Mouse (Mus musculus): ENCODE measurements at regions not wholly inside any gene's neighbourhood (a gene's known extent, or its start where the extent isn't known, plus 50 kb on each side); places are given as distances from the start of the nearest gene placed in this dataset.

DNA sequence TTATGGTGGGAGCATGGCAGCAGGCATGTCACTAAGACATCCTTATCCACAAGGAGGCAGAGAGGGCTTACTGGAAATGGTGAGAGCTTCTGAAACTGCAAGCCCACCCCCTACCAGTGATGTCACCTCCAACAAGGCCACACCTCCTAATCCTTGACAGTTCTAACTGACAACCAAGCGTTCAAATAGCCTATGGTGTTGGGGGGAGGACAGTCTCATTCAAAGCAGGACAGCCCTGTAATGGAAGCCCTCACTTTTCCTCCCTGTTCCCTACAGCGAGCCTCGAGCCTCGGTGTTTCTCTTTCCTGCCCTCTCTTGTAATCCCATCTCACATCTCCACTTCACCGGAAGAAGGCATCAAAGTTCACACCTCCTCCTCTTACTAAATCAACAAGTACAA lies 2290.6 kb upstream of the Gm7489 start:
- TF ChIP-seq EP300 (IDR thresholded peaks at IDR 0.05; ENCODE audit: low read depth) (no peak), CTCF (IDR thresholded peaks at IDR 0.05; ENCODE audit: low read depth) (no peak)
- DNase-seq = no peak
- no peak overlapping the region for H3K9ac ChIP-seq (replicated peaks)
- no peaks in the 10 kb centered on the region for H3K36me3 ChIP-seq (replicated peaks; ENCODE audit: insufficient read depth, low read length)
- WGBS (ENCODE audit: insufficient replicate concordance) = 53% methylated on average over 5 of the region's 5 CpGs
- no peak overlapping the region for H3K4me2 ChIP-seq (ENCODE audit: low read depth, low read length)
- no peaks in the 10 kb centered on the region for H3K4me1 ChIP-seq (ENCODE audit: insufficient read depth)
- H3K9me3 ChIP-seq (ENCODE audit: low read length) = no peaks in the 10 kb centered on the region
- no peak overlapping the region for H3K27ac ChIP-seq (ENCODE audit: low read depth)
- no peak for ATAC-seq
- no peak overlapping the region for H3K4me3 ChIP-seq (ENCODE audit: low read depth, low read length)
- H3K27me3 ChIP-seq (ENCODE audit: insufficient read depth, low read length) = no peaks in the 10 kb centered on the region

DNA sequence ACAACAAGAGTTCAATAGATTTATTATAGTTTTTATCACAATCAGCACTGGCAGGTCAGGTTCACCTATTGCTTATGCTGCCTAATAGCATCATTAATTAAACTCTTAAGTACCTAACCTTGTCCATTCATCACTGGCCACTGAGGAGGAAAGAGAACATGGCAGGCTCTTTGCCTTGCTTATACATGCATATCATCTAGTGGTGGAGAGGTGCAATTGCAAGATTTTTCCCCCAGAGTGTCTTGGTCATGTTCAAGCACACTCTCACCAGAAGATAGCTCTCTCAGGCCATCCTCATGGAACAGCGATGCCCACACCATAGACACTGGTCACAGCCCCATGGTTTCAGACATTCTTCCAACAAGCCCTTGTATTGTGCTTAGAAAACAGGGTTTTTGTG lies 2289.1 kb upstream of the Gm7489 start:
- DNase-seq = no peak
- Histone ChIP-seq H3K9ac (replicated peaks) (no peak overlapping the region), H3K4me3 (ENCODE audit: low read depth, low read length) (no peak overlapping the region), H3K4me2 (ENCODE audit: low read depth, low read length) (no peak overlapping the region), H3K27me3 (ENCODE audit: insufficient read depth, low read length) (no peaks in the 10 kb centered on the region), H3K27ac (ENCODE audit: low read depth) (no peak overlapping the region), H3K36me3 (replicated peaks; ENCODE audit: insufficient read depth, low read length) (no peaks in the 10 kb centered on the region), H3K4me1 (ENCODE audit: insufficient read depth) (no peaks in the 10 kb centered on the region), H3K9me3 (ENCODE audit: low read length) (no peaks in the 10 kb centered on the region)
- 71% methylated on average over 1 of the region's 1 CpGs for WGBS (ENCODE audit: insufficient replicate concordance)
- no peak for TF ChIP-seq EP300 (IDR thresholded peaks at IDR 0.05; ENCODE audit: low read depth)
- TF ChIP-seq CTCF (IDR thresholded peaks at IDR 0.05; ENCODE audit: low read depth) = peak; percentile 71
- no peak for ATAC-seq

DNA sequence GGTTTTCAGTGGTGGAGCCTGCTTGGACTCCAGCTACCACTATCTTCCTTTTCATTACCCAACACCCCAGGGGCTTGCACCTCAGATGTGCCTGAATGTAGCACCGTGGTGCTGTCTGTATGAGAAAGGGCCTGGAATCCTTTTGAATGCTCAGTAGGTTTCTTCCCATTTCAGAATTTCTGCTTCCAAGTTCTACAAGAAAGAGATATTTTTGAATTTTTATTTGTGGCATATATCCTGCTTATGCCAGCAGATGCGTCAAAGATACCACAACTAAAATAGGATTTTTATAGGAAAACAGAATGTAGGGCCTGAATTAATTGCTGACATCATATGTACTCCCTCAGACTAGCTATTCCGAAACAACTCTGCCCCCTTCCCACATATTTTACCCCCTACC lies 2286.9 kb upstream of the Gm7489 start:
- no peak for ATAC-seq
- DNase-seq = no peak
- Histone ChIP-seq H3K27me3 (ENCODE audit: insufficient read depth, low read length) (no peaks in the 10 kb centered on the region), H3K9ac (replicated peaks) (no peak overlapping the region), H3K9me3 (ENCODE audit: low read length) (no peaks in the 10 kb centered on the region), H3K36me3 (replicated peaks; ENCODE audit: insufficient read depth, low read length) (no peaks in the 10 kb centered on the region), H3K27ac (ENCODE audit: low read depth) (no peak overlapping the region), H3K4me2 (ENCODE audit: low read depth, low read length) (no peak overlapping the region), H3K4me1 (ENCODE audit: insufficient read depth) (no peaks in the 10 kb centered on the region), H3K4me3 (ENCODE audit: low read depth, low read length) (no peak overlapping the region)
- TF ChIP-seq EP300 (IDR thresholded peaks at IDR 0.05; ENCODE audit: low read depth) (no peak), CTCF (IDR thresholded peaks at IDR 0.05; ENCODE audit: low read depth) (no peak)
- WGBS (ENCODE audit: insufficient replicate concordance) = 74% methylated on average over 3 of the region's 3 CpGs

DNA sequence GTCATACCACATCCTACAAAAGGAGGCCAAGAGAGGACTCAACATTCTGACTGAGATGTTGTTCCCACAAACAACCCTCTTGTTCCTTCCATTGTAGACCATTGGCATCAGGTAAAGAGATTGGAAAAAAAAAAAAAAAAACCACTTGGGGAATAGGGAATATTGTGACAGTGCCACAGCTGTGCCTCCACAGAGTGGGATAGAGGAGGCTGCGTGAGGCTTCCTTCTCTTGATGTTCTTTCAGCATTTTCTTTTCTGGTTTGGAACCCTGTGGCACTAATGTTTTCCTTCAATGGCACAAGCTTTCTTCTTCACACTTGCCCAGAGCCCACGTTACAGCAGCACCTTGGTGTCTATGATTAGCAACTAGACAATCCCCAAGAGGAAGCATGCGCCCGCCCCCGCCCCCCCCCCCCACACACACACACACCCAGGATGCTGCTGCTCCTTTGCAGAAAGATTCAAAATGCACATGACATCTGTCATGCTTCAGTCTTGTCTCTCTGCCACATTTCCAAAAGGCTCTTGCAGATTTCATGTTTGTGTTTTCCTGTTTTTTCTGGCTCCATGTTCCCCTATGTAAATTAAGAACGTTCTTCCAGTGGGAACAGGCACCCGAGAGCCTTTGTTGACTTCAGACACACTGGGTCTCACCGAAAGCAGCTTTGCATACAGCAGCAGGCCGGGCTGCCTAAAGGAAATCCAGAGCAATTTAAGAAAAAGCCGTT lies 2283.4 kb upstream of the Gm7489 start:
- no peaks in the 10 kb centered on the region for H3K36me3 ChIP-seq (replicated peaks; ENCODE audit: insufficient read depth, low read length)
- H3K9me3 ChIP-seq (ENCODE audit: low read length) = no peaks in the 10 kb centered on the region
- ATAC-seq (no peak), DNase-seq (no peak)
- no peak overlapping the region for H3K4me2 ChIP-seq (ENCODE audit: low read depth, low read length)
- TF ChIP-seq EP300 (IDR thresholded peaks at IDR 0.05; ENCODE audit: low read depth) = no peak
- TF ChIP-seq CTCF (IDR thresholded peaks at IDR 0.05; ENCODE audit: low read depth) = no peak
- H3K9ac ChIP-seq (replicated peaks) = no peak overlapping the region
- H3K4me1 ChIP-seq (ENCODE audit: insufficient read depth) = no peaks in the 10 kb centered on the region
- WGBS (ENCODE audit: insufficient replicate concordance) = 60% methylated on average over 10 of the region's 10 CpGs
- H3K27ac ChIP-seq (ENCODE audit: low read depth) = no peak overlapping the region
- H3K27me3 ChIP-seq (ENCODE audit: insufficient read depth, low read length) = no peaks in the 10 kb centered on the region
- no peak overlapping the region for H3K4me3 ChIP-seq (ENCODE audit: low read depth, low read length)

DNA sequence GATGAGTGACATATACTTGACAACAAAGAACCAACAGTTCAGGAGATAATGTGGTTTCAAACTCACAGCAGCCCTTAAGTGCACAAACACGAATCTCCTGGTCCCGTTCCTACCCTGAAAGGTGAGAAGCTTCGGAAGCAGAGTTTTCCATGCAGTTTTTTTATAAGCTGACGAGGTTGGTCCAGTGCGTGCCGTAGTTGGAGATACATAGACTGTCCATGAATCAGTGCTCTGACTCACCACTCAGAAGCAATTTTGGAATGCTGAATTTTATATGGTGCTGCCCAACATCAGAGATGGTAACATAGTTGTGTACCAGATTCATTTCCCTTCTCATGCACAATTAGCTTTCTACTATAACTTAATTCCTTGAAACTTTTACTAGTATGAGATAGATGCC lies 2263.3 kb upstream of the Gm7489 start:
- H3K4me2 ChIP-seq (ENCODE audit: low read depth, low read length) = no peak overlapping the region
- ATAC-seq = no peak
- 81% methylated on average over 6 of the region's 6 CpGs for WGBS (ENCODE audit: insufficient replicate concordance)
- no peaks in the 10 kb centered on the region for H3K4me1 ChIP-seq (ENCODE audit: insufficient read depth)
- no peak for TF ChIP-seq EP300 (IDR thresholded peaks at IDR 0.05; ENCODE audit: low read depth)
- TF ChIP-seq CTCF (IDR thresholded peaks at IDR 0.05; ENCODE audit: low read depth) = no peak
- H3K36me3 ChIP-seq (replicated peaks; ENCODE audit: insufficient read depth, low read length) = no peaks in the 10 kb centered on the region
- no peaks in the 10 kb centered on the region for H3K27me3 ChIP-seq (ENCODE audit: insufficient read depth, low read length)
- no peak for DNase-seq
- H3K9ac ChIP-seq (replicated peaks) = no peak overlapping the region
- H3K4me3 ChIP-seq (ENCODE audit: low read depth, low read length) = no peak overlapping the region
- H3K9me3 ChIP-seq (ENCODE audit: low read length) = no peaks in the 10 kb centered on the region
- H3K27ac ChIP-seq (ENCODE audit: low read depth) = no peak overlapping the region

DNA sequence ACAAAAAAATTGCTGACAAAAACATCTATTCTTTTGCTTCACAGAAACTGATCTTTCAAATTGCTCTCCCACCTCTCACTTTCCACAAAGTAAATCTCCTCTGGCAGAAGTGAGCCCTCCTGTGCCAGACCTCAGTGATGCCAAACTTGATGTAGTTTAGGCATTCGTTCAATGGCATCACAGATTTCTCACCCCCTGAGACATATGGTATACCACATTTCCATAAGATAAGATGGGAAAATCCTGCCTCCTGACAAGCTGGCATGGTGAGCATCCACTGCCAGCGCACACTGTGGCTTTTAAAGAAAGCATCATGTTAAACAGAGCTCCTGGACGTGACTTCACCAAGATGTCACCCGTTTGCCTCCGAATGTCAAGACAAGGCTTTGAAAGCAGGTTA lies 2257.2 kb upstream of the Gm7489 start:
- H3K4me2 ChIP-seq (ENCODE audit: low read depth, low read length) = no peak overlapping the region
- 78% methylated on average over 5 of the region's 5 CpGs for WGBS (ENCODE audit: insufficient replicate concordance)
- no peak overlapping the region for H3K9ac ChIP-seq (replicated peaks)
- no peaks in the 10 kb centered on the region for H3K36me3 ChIP-seq (replicated peaks; ENCODE audit: insufficient read depth, low read length)
- no peaks in the 10 kb centered on the region for H3K9me3 ChIP-seq (ENCODE audit: low read length)
- no peaks in the 10 kb centered on the region for H3K4me1 ChIP-seq (ENCODE audit: insufficient read depth)
- no peak overlapping the region for H3K4me3 ChIP-seq (ENCODE audit: low read depth, low read length)
- ATAC-seq (no peak), DNase-seq (no peak)
- no peaks in the 10 kb centered on the region for H3K27me3 ChIP-seq (ENCODE audit: insufficient read depth, low read length)
- H3K27ac ChIP-seq (ENCODE audit: low read depth) = no peak overlapping the region
- TF ChIP-seq EP300 (IDR thresholded peaks at IDR 0.05; ENCODE audit: low read depth) = no peak
- no peak for TF ChIP-seq CTCF (IDR thresholded peaks at IDR 0.05; ENCODE audit: low read depth)
